Mouse (Mus musculus) embryonic facial prominence, embryonic 12.5 days (tissue): ENCODE results near the gene Rfpl4. TPM values are rescaled to one million over a fixed set of nuclear protein-coding genes. Genes with fewer than 3 reads are reported as not detected.

ENCODE experiments used
- microRNA-seq: library from miRNA; unstranded; fragments of <30 nt; microRNA quantifications from one replicate; pipeline ENCODE4, GENCODE M21; 2017
- polyA plus RNA-seq: library from polyadenylated mRNA; unstranded; fragments of >200 nt; fragmentation: Nextera tagmentation; extraction: Ambion mirVana; gene quantifications from 2 replicates; pipeline ENCODE4 v1.2.1, GENCODE M21; 2016

The Rfpl4 gene
- polyA plus RNA-seq, 1 experiment from 2014 or later: not detected

Small RNAs within 50 kb of the gene (microRNA-seq; reads per million reads assigned to microRNA genes)
- gene Gm26217: not detected

Other genes starting within 250 kb of the Rfpl4 start
- gene Isoc2b, start 246.7 kb downstream of the Rfpl4 start, polyA plus RNA-seq: 4.1 and 4.4 TPM in 2 replicates
- gene Isoc2a, start 239.8 kb downstream of the Rfpl4 start, polyA plus RNA-seq: 0.74 and 0.93 TPM in 2 replicates
- not detected in 2 replicates for gene Gm36210, start 210.4 kb downstream of the Rfpl4 start, polyA plus RNA-seq
- gene Zfp628, start 201.7 kb downstream of the Rfpl4 start, polyA plus RNA-seq: 4.0 and 4.3 TPM in 2 replicates
- gene Nat14, start 194.9 kb downstream of the Rfpl4 start, polyA plus RNA-seq: 5.4 and 7.7 TPM in 2 replicates
- gene Ssc5d, start 191.2 kb downstream of the Rfpl4 start, polyA plus RNA-seq: 1.5 and 1.6 TPM in 2 replicates
- gene Sbk2, start 152.5 kb downstream of the Rfpl4 start, polyA plus RNA-seq: 0.20 and 0.32 TPM in 2 replicates
- 0.06 TPM in 1 of 2 replicates, not detected in the other for gene Sbk3, start 145.8 kb downstream of the Rfpl4 start, polyA plus RNA-seq
- 43.3 and 46.7 TPM in 2 replicates for gene Zfp579, start 120.8 kb downstream of the Rfpl4 start, polyA plus RNA-seq
- gene Zfp524, start 102.5 kb downstream of the Rfpl4 start, polyA plus RNA-seq: 9.3 and 10.6 TPM in 2 replicates
- gene Fiz1, start 102.3 kb downstream of the Rfpl4 start, polyA plus RNA-seq: 58.9 and 59.3 TPM in 2 replicates
- not detected in 2 replicates for gene Gm44973, start 101.5 kb downstream of the Rfpl4 start, polyA plus RNA-seq
- gene Zfp865, start 96.6 kb downstream of the Rfpl4 start, polyA plus RNA-seq: 8.2 TPM in 2 replicates
- 35.5 and 38.4 TPM in 2 replicates for gene Ccdc106, start 96.4 kb downstream of the Rfpl4 start, polyA plus RNA-seq
- not detected in 2 replicates for gene 4632433K11Rik, start 82.8 kb downstream of the Rfpl4 start, polyA plus RNA-seq
- gene Zfp784, start 78.5 kb downstream of the Rfpl4 start, polyA plus RNA-seq: 5.4 and 5.7 TPM in 2 replicates
- 36.4 and 41.8 TPM in 2 replicates for gene Zfp580, start 65.4 kb downstream of the Rfpl4 start, polyA plus RNA-seq
- 159 and 161 TPM in 2 replicates for gene U2af2, start 54.8 kb downstream of the Rfpl4 start, polyA plus RNA-seq
- 66.0 and 67.2 TPM in 2 replicates for gene Epn1, start 36.7 kb downstream of the Rfpl4 start, polyA plus RNA-seq
- 0.22 and 0.27 TPM in 2 replicates for gene Rasl2-9, start 9.0 kb upstream of the Rfpl4 start, polyA plus RNA-seq
- gene Vmn1r55, start 32.7 kb upstream of the Rfpl4 start, polyA plus RNA-seq: not detected in 2 replicates
- gene Vmn1r56, start 79.8 kb upstream of the Rfpl4 start, polyA plus RNA-seq: not detected in 2 replicates
- gene Vmn1r57, start 101.5 kb upstream of the Rfpl4 start, polyA plus RNA-seq: not detected in 2 replicates
- not detected in 2 replicates for gene Gm5065, start 233.6 kb upstream of the Rfpl4 start, polyA plus RNA-seq
- not detected in 2 replicates for gene Nlrp2, start 234.1 kb upstream of the Rfpl4 start, polyA plus RNA-seq